Mouse (Mus musculus) forebrain, embryonic 14.5 days (tissue): Measurements from ENCODE around the gene Ube4b. TPM values are rescaled to one million over a fixed set of nuclear protein-coding genes. Genes with fewer than 3 reads are reported as not detected.
"Not testable (repeated sequence)": the region's sequence is repeated elsewhere in the genome, so short reads cannot be mapped to it uniquely, and the experiment has no call there.

Experiments
- ATAC-seq: fragments of 200-750 bp; cut with Nextera tagmentation; 2 replicates; pipeline ENCODE4 v1.8.0; 2017; ENCODE audit warnings: mild to moderate bottlenecking, moderate library complexity
- DNase-seq: peaks from one replicate; pipeline ENCODE4 v3.0.0-alpha.2; 2015; ENCODE audit warnings: low spot score
- H3K27ac ChIP-seq: fragments of 300-500 bp; sonication (generic); 2 replicates; pipeline ENCODE4 v1.5.1; 2014; ENCODE audit warnings: low read depth, mild to moderate bottlenecking, control low read depth, low read length, moderate library complexity
- H3K27me3 ChIP-seq: fragments of 300-500 bp; sonication (generic); replicated peaks from 2 replicates; pipeline ENCODE4 v1.6.1; 2014; ENCODE audit warnings: low read length, control low read depth, mixed read lengths; ENCODE audit not compliant: control insufficient read depth, insufficient read depth
- H3K36me3 ChIP-seq: fragments of 300-500 bp; sonication (generic); 2 replicates; pipeline ENCODE4 v1.6.1; 2014; ENCODE audit warnings: low read length, control low read depth; ENCODE audit not compliant: control insufficient read depth, insufficient read depth
- H3K4me1 ChIP-seq: fragments of 300-500 bp; sonication (generic); 2 replicates; pipeline ENCODE4 v1.6.1; 2014; ENCODE audit warnings: antibody characterized with exemption, low read length, control low read depth; ENCODE audit not compliant: control insufficient read depth, insufficient read depth
- H3K4me2 ChIP-seq: fragments of 300-500 bp; sonication (generic); 2 replicates; pipeline ENCODE4 v1.6.1; 2014; ENCODE audit warnings: mild to moderate bottlenecking, control low read depth, low read length
- H3K4me3 ChIP-seq: fragments of 300-500 bp; sonication (generic); 2 replicates; pipeline ENCODE4 v1.5.1; 2014; ENCODE audit warnings: low read depth, low read length, control low read depth
- H3K9ac ChIP-seq: fragments of 300-500 bp; sonication (generic); 2 replicates; pipeline ENCODE4 v1.6.1; 2014; ENCODE audit warnings: mild to moderate bottlenecking, low read length, control low read depth, moderate library complexity
- H3K9me3 ChIP-seq: fragments of 300-500 bp; sonication (generic); replicated peaks from 2 replicates; pipeline ENCODE4 v1.6.1; 2016; ENCODE audit warnings: low read length, control low read depth, mixed read lengths; ENCODE audit not compliant: control insufficient read depth
- WGBS: fragments of 180-500 bp; shearing (Covaris S2); extraction: QIAGEN DNeasy Blood & Tissue Kit; methylation state at CpG from one replicate; pipeline ENCODE4 v1.1.7; 2014; 5-methylcytosine and 5-hydroxymethylcytosine counted together
- polyA plus RNA-seq: library from polyadenylated mRNA; unstranded; fragments of >200 nt; fragmentation: Nextera tagmentation; extraction: Ambion mirVana; gene quantifications from 2 replicates; pipeline ENCODE4 v1.2.1, GENCODE M21; 2014

Ube4b gene
- polyA plus RNA-seq, 1 experiment from 2014 or later, result 34.3 TPM

GRCm38 (mm10) chr4:149444964-149445701, 18.6 kb upstream of the Ube4b start:
- peak overlapping the region; percentile 32 for H3K4me3 ChIP-seq
- WGBS, result under 1% methylated on average over 36 of the region's 36 CpGs
- H3K9ac ChIP-seq, result peak overlapping the region; percentile 78
- DNase-seq, result peak; percentile 97
- no peaks in the 10 kb centered on the region for H3K9me3 ChIP-seq
- H3K4me2 ChIP-seq, result peak overlapping the region; percentile 63
- H3K36me3 ChIP-seq, result no peaks in the 10 kb centered on the region
- H3K4me1 ChIP-seq, result peaks cover 13% of the 10 kb centered on the region
- ATAC-seq, result peak; percentile 98
- peak overlapping the region; percentile 95 for H3K27ac ChIP-seq
- H3K27me3 ChIP-seq, result no peaks in the 10 kb centered on the region

- Histone ChIP-seq H3K9me3 (no peaks in the 10 kb centered on the region), H3K27ac (peak overlapping the region; percentile 95), H3K4me3 (no peak overlapping the region), H3K9ac (peak overlapping the region; percentile 78), H3K4me1 (peaks cover 13% of the 10 kb centered on the region), H3K27me3 (no peaks in the 10 kb centered on the region), H3K36me3 (no peaks in the 10 kb centered on the region), H3K4me2 (peak overlapping the region; percentile 63)
- no peak for DNase-seq
- 78% methylated on average over 1 of the region's 1 CpGs for WGBS
- ATAC-seq, result no peak
Measured at GRCm38 (mm10) chr4:149444465-149444864, 17.9 kb upstream of the Ube4b start.

GRCm38 (mm10) chr4:149442436-149442835, 15.9 kb upstream of the Ube4b start:
- H3K9ac ChIP-seq, result no peak overlapping the region
- no peaks in the 10 kb centered on the region for H3K27me3 ChIP-seq
- no peaks in the 10 kb centered on the region for H3K36me3 ChIP-seq
- H3K27ac ChIP-seq, result no peak overlapping the region
- no peak for ATAC-seq
- WGBS, result 46% methylated on average over 3 of the region's 3 CpGs
- peak; percentile 26 for DNase-seq
- H3K4me3 ChIP-seq, result no peak overlapping the region
- H3K9me3 ChIP-seq, result no peaks in the 10 kb centered on the region
- peaks cover 13% of the 10 kb centered on the region for H3K4me1 ChIP-seq
- no peak overlapping the region for H3K4me2 ChIP-seq

- no peak overlapping the region for H3K9ac ChIP-seq
- no peak overlapping the region for H3K4me3 ChIP-seq
- no peak overlapping the region for H3K4me2 ChIP-seq
- ATAC-seq (no peak), DNase-seq (peak; percentile 13)
- no peaks in the 10 kb centered on the region for H3K9me3 ChIP-seq
- H3K4me1 ChIP-seq, result peaks cover 6% of the 10 kb centered on the region
- no peaks in the 10 kb centered on the region for H3K27me3 ChIP-seq
- no peaks in the 10 kb centered on the region for H3K36me3 ChIP-seq
- 56% methylated on average over 8 of the region's 8 CpGs for WGBS
- no peak overlapping the region for H3K27ac ChIP-seq
Measured at GRCm38 (mm10) chr4:149440576-149440975, 14.0 kb upstream of the Ube4b start.

- H3K9me3 ChIP-seq, ATAC-seq, H3K36me3 ChIP-seq, H3K9ac ChIP-seq, H3K4me3 ChIP-seq, DNase-seq, H3K27me3 ChIP-seq, H3K4me2 ChIP-seq, H3K4me1 ChIP-seq, H3K27ac ChIP-seq: not testable (repeated sequence)
- WGBS, result 73% methylated on average over 1 of the region's 1 CpGs
Measured at GRCm38 (mm10) chr4:149431887-149432286, 5.3 kb upstream of the Ube4b start.

GRCm38 (mm10) chr4:149429592-149429991, 3.0 kb upstream of the Ube4b start:
- no peak overlapping the region for H3K4me3 ChIP-seq
- H3K4me1 ChIP-seq, result no peaks in the 10 kb centered on the region; the same call in 1 of the 2 replicates
- H3K9me3 ChIP-seq, result no peaks in the 10 kb centered on the region
- ATAC-seq (no peak), DNase-seq (no peak)
- 71% methylated on average over 5 of the region's 5 CpGs for WGBS
- H3K9ac ChIP-seq, result no peak overlapping the region
- H3K27me3 ChIP-seq, result no peaks in the 10 kb centered on the region
- H3K36me3 ChIP-seq, result no peaks in the 10 kb centered on the region
- H3K4me2 ChIP-seq, result no peak overlapping the region
- H3K27ac ChIP-seq, result no peak overlapping the region

GRCm38 (mm10) chr4:149425801-149426292, 702 bp downstream of the Ube4b start:
- Histone ChIP-seq H3K27ac (peak overlapping the region; percentile 99), H3K36me3 (no peaks in the 10 kb centered on the region), H3K27me3 (no peaks in the 10 kb centered on the region), H3K4me3 (peak overlapping the region; percentile 84), H3K4me2 (peak overlapping the region; percentile 68), H3K9ac (peak overlapping the region; percentile 86), H3K4me1 (peaks cover 7% of the 10 kb centered on the region; the same call in 1 of the 2 replicates), H3K9me3 (no peaks in the 10 kb centered on the region)
- DNase-seq (peak; percentile 53), ATAC-seq (peak; percentile 14)
- WGBS, result under 1% methylated on average over 33 of the region's 35 CpGs

GRCm38 (mm10) chr4:149424755-149425154, 1.8 kb downstream of the Ube4b start:
- WGBS, result 1% methylated on average over 9 of the region's 9 CpGs
- Histone ChIP-seq H3K27me3 (no peaks in the 10 kb centered on the region), H3K4me3 (peak overlapping the region; percentile 84), H3K4me1 (peaks cover 7% of the 10 kb centered on the region; the same call in 1 of the 2 replicates), H3K27ac (no peak overlapping the region), H3K9me3 (no peaks in the 10 kb centered on the region), H3K9ac (peak overlapping the region; percentile 86), H3K36me3 (no peaks in the 10 kb centered on the region), H3K4me2 (peak overlapping the region; percentile 68)
- no peak for ATAC-seq
- peak; percentile 16 for DNase-seq

- DNase-seq, result no peak
- H3K4me1 ChIP-seq, result peaks cover 12% of the 10 kb centered on the region
- H3K27me3 ChIP-seq, result no peaks in the 10 kb centered on the region
Measured at GRCm38 (mm10) chr4:149417854-149418365, 8.6 kb downstream of the Ube4b start.

More at GRCm38 (mm10) chr4:149417854-149418365, 8.6 kb downstream of the Ube4b start:
- Histone ChIP-seq H3K9me3 (no peaks in the 10 kb centered on the region), H3K4me2 (no peak overlapping the region), H3K4me3 (no peak overlapping the region), H3K9ac (no peak overlapping the region), H3K27ac (no peak overlapping the region), H3K36me3 (no peaks in the 10 kb centered on the region)
- 90% methylated on average over 5 of the region's 5 CpGs for WGBS
- ATAC-seq, result no peak
